Mouse (Mus musculus) heart, postnatal 0 days (tissue): ENCODE measurements at regions not wholly inside any gene's neighbourhood (a gene's known extent, or its start where the extent isn't known, plus 50 kb on each side); places are given as distances from the start of the nearest gene placed in this dataset.

Experiments used
- ATAC-seq: fragments of 200-750 bp; cut with Nextera tagmentation; 2 replicates; pipeline ENCODE4 v1.8.0; 2017; ENCODE audit warnings: low read depth, moderate number of reproducible peaks, moderate library complexity; ENCODE audit not compliant: insufficient read depth
- DNase-seq: peaks from one replicate; pipeline ENCODE4 v3.0.0-alpha.2; 2016; ENCODE audit warnings: low spot score
- H3K27ac ChIP-seq: fragments of 300-500 bp; sonication (generic); 2 replicates; pipeline ENCODE4 v1.5.1; 2014; ENCODE audit warnings: low read depth, mild to moderate bottlenecking
- H3K27me3 ChIP-seq: fragments of 300-500 bp; sonication (generic); 2 replicates; pipeline ENCODE4 v1.6.1; 2014; ENCODE audit warnings: low read length, mixed read lengths; ENCODE audit not compliant: control insufficient read depth, insufficient read depth
- H3K36me3 ChIP-seq: fragments of 300-500 bp; sonication (generic); replicated peaks from 2 replicates; pipeline ENCODE4 v1.6.1; 2014; ENCODE audit warnings: low read length, mixed read lengths; ENCODE audit not compliant: control insufficient read depth, insufficient read depth
- H3K4me1 ChIP-seq: fragments of 300-500 bp; sonication (generic); 2 replicates; pipeline ENCODE4 v1.6.1; 2014; ENCODE audit warnings: antibody characterized with exemption; ENCODE audit not compliant: control insufficient read depth, insufficient read depth
- H3K4me2 ChIP-seq: fragments of 300-500 bp; sonication (generic); 2 replicates; pipeline ENCODE4 v1.6.1; 2014; ENCODE audit warnings: low read depth, mild to moderate bottlenecking, low read length, moderate library complexity
- H3K4me3 ChIP-seq: fragments of 300-500 bp; sonication (generic); 2 replicates; pipeline ENCODE4 v1.5.1; 2014; ENCODE audit warnings: low read depth, low read length
- H3K9ac ChIP-seq: fragments of 300-500 bp; sonication (generic); replicated peaks from 2 replicates; pipeline ENCODE4 v1.6.1; 2014; ENCODE audit warnings: low read depth, low read length, mixed read lengths
- H3K9me3 ChIP-seq: fragments of 300-500 bp; sonication (generic); replicated peaks from 2 replicates; pipeline ENCODE4 v1.6.1; 2016; ENCODE audit warnings: low read length; ENCODE audit not compliant: control insufficient read depth
- CTCF ChIP-seq: IDR thresholded peaks from 2 replicates; pipeline ENCODE4 v1.5.1; 2016; ENCODE audit warnings: antibody characterized with exemption, control low read depth, low read depth
- EP300 ChIP-seq: IDR thresholded peaks from 2 replicates; pipeline ENCODE4 v1.6.1; 2016; ENCODE audit warnings: antibody characterized with exemption, low read depth
- WGBS: fragments of 180-500 bp; shearing (Covaris S2); extraction: QIAGEN DNeasy Blood & Tissue Kit; methylation state at CpG from one replicate; pipeline ENCODE4 v1.1.7; 2014; 5-methylcytosine and 5-hydroxymethylcytosine counted together

- no peak for DNase-seq
- Histone ChIP-seq H3K27ac (no peak overlapping the region), H3K9ac (no peak overlapping the region), H3K9me3 (no peaks in the 10 kb centered on the region; the same call in 1 of the 2 replicates), H3K27me3 (no peaks in the 10 kb centered on the region), H3K4me2 (no peak overlapping the region), H3K4me3 (no peak overlapping the region), H3K36me3 (no peaks in the 10 kb centered on the region), H3K4me1 (no peaks in the 10 kb centered on the region)
- ATAC-seq: no peak
- TF ChIP-seq EP300: no peak
- TF ChIP-seq CTCF: no peak
- 66% methylated on average over 15 of the region's 15 CpGs for WGBS
Observed at GRCm38 (mm10) chr4:131014301-131015081, 70.3 kb downstream of the Matn1 start.

DNA sequence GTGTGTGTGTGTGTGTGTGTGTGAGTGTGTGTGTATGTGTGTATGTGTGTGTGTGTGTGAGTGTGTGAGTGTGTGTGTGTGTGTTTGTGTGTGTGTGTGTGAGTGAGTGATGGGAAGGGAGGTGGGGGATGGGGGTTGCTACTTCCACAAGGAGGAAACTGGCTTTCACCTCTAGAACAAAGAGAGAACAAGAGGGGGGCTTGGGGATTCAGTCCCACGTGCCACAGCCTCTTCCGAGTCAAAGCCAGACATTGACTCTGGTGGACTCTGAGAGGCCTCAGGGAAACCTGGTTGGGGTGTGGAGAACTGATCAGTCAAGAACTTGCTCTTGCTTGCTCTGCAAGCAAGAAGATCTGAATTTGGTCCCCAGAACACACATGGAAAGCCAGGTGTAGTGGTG is 71.0 kb downstream of the Matn1 start:
- no peak overlapping the region for H3K4me2 ChIP-seq
- TF ChIP-seq CTCF (no peak), EP300 (no peak)
- ATAC-seq (no peak), DNase-seq (no peak)
- H3K4me1 ChIP-seq: no peaks in the 10 kb centered on the region
- 48% methylated on average over 2 of the region's 2 CpGs for WGBS
- H3K4me3 ChIP-seq: no peak overlapping the region
- no peak overlapping the region for H3K9ac ChIP-seq
- no peaks in the 10 kb centered on the region for H3K27me3 ChIP-seq
- H3K36me3 ChIP-seq: no peaks in the 10 kb centered on the region
- H3K9me3 ChIP-seq: no peaks in the 10 kb centered on the region; the same call in 1 of the 2 replicates
- H3K27ac ChIP-seq: no peak overlapping the region

GRCm38 (mm10) chr4:131023601-131024000 is 79.4 kb downstream of the Matn1 start:
- H3K9ac ChIP-seq: no peak overlapping the region
- no peaks in the 10 kb centered on the region for H3K9me3 ChIP-seq
- ATAC-seq (no peak), DNase-seq (no peak)
- H3K36me3 ChIP-seq: no peaks in the 10 kb centered on the region
- no peak overlapping the region for H3K4me2 ChIP-seq
- no peaks in the 10 kb centered on the region for H3K4me1 ChIP-seq
- H3K4me3 ChIP-seq: no peak overlapping the region
- TF ChIP-seq CTCF (no peak), EP300 (no peak)
- WGBS: 41% methylated on average over 6 of the region's 6 CpGs
- no peak overlapping the region for H3K27ac ChIP-seq
- H3K27me3 ChIP-seq: no peaks in the 10 kb centered on the region

DNA sequence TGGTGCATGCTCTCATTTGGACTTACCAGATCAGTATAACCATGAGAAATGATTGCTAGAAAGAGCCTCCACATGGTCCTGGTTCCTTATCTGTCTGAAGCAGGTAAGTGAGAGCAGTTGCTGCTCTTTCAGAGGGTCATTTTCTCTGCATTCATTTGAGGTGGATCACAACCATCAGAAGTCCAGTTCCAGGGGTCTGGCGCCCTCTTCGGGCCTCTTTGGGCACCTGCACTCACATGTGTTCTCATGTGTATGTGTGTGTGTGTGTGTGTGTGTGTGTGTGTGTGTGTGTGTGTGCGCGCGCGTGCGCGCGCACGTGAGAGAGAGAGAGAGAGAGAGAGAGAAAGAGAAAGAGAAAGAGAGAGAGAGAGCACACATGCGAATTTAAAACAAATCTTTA is 92.1 kb downstream of the Matn1 start:
- H3K27me3 ChIP-seq: peaks cover 4% of the 10 kb centered on the region; the same call in 1 of the 2 replicates
- WGBS: 90% methylated on average over 11 of the region's 11 CpGs
- H3K4me2 ChIP-seq: no peak overlapping the region
- H3K9ac ChIP-seq: no peak overlapping the region
- no peak overlapping the region for H3K4me3 ChIP-seq
- 0 out of 2 replicates have a peak, but pooled peaks have one; percentile 1 for TF ChIP-seq CTCF
- no peak for TF ChIP-seq EP300
- no peak for ATAC-seq
- H3K27ac ChIP-seq: no peak overlapping the region
- no peaks in the 10 kb centered on the region for H3K36me3 ChIP-seq
- DNase-seq: no peak
- no peaks in the 10 kb centered on the region for H3K4me1 ChIP-seq
- H3K9me3 ChIP-seq: no peaks in the 10 kb centered on the region

DNA sequence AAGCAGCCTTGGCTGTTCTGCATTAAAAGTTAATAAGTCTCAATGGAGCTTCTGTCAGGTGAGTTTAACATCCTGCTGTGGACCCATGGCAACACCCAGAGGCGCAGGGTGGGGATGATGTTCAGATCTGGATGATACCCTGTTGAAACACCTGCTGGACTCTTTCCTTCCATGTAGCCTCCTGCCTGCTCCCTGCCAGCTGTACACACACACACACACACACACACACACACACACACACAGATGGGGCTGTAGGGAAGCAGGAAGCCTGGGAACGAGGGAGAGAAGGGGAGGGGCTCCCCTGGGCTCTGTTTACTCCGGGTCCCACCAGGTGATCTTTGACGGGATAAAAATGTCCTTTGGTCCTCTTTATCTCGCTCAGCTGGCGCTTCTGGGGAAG is 93.0 kb downstream of the Matn1 start:
- Histone ChIP-seq H3K9ac (no peak overlapping the region), H3K9me3 (no peaks in the 10 kb centered on the region), H3K4me1 (no peaks in the 10 kb centered on the region), H3K27me3 (peaks cover 4% of the 10 kb centered on the region; the same call in 1 of the 2 replicates), H3K4me2 (no peak overlapping the region), H3K27ac (no peak overlapping the region), H3K4me3 (no peak overlapping the region), H3K36me3 (no peaks in the 10 kb centered on the region)
- WGBS: 10% methylated on average over 6 of the region's 6 CpGs
- no peak for ATAC-seq
- TF ChIP-seq EP300: no peak
- no peak for TF ChIP-seq CTCF
- DNase-seq: no peak

- Histone ChIP-seq H3K9me3 (no peaks in the 10 kb centered on the region), H3K9ac (no peak overlapping the region), H3K27ac (no peak overlapping the region), H3K36me3 (no peaks in the 10 kb centered on the region), H3K4me1 (no peaks in the 10 kb centered on the region), H3K4me2 (no peak overlapping the region), H3K4me3 (no peak overlapping the region), H3K27me3 (peaks cover 4% of the 10 kb centered on the region; the same call in 1 of the 2 replicates)
- ATAC-seq (no peak), DNase-seq (no peak)
- TF ChIP-seq CTCF: no peak
- 64% methylated on average over 3 of the region's 3 CpGs for WGBS
Observed at GRCm38 (mm10) chr4:131039686-131040085, 95.5 kb downstream of the Matn1 start.
